Mouse (Mus musculus) lung, postnatal 14 days (tissue): ENCODE measurements at regions not wholly inside any gene's neighbourhood (a gene's known extent, or its start where the extent isn't known, plus 50 kb on each side); places are given as distances from the start of the nearest gene placed in this dataset.
A peak's percentile ranks its signal among the peaks of the same experiment; 100 is the strongest.

Experiments used
- DNase-seq: peaks from one replicate; pipeline ENCODE4 v3.0.0; 2021

- peak; percentile 35 for DNase-seq
Observed at GRCm38 (mm10) chrX:11728481-11728880, 400.9 kb downstream of the H2al1j start.

GRCm38 (mm10) chrX:11729992-11730391, 402.4 kb downstream of the H2al1j start:
- no peak for DNase-seq

GRCm38 (mm10) chrX:11732371-11732770, 404.7 kb downstream of the H2al1j start:
- DNase-seq: no peak

- no peak for DNase-seq
Observed at GRCm38 (mm10) chrX:11734505-11735435, 407.1 kb downstream of the H2al1j start.

- peak; percentile 64 for DNase-seq
Observed at GRCm38 (mm10) chrX:11735516-11736170, 408.0 kb downstream of the H2al1j start.

GRCm38 (mm10) chrX:11736481-11736880, 408.9 kb downstream of the H2al1j start:
- peak; percentile 40 for DNase-seq

GRCm38 (mm10) chrX:11739565-11739964, 411.9 kb downstream of the H2al1j start:
- DNase-seq: no peak

GRCm38 (mm10) chrX:11745911-11746310, 414.2 kb downstream of the Bcor start:
- DNase-seq: no peak

GRCm38 (mm10) chrX:11747386-11748121, 412.6 kb downstream of the Bcor start:
- no peak for DNase-seq

- DNase-seq: no peak
Observed at GRCm38 (mm10) chrX:11748278-11748677, 411.9 kb downstream of the Bcor start.

- DNase-seq: no peak
Observed at GRCm38 (mm10) chrX:11752513-11752912, 407.6 kb downstream of the Bcor start.

GRCm38 (mm10) chrX:11752973-11753590, 407.1 kb downstream of the Bcor start:
- DNase-seq: no peak

GRCm38 (mm10) chrX:11755046-11755445, 405.1 kb downstream of the Bcor start:
- no peak for DNase-seq

GRCm38 (mm10) chrX:11763351-11764082, 396.6 kb downstream of the Bcor start:
- DNase-seq: no peak

- no peak for DNase-seq
Observed at GRCm38 (mm10) chrX:11776236-11776899, 383.8 kb downstream of the Bcor start.

- peak; percentile 8 for DNase-seq
Observed at GRCm38 (mm10) chrX:11795010-11795409, 365.1 kb downstream of the Bcor start.

GRCm38 (mm10) chrX:11797870-11798269, 362.3 kb downstream of the Bcor start:
- DNase-seq: peak; percentile 20

- DNase-seq: peak; percentile 39
Observed at GRCm38 (mm10) chrX:11798326-11798725, 361.8 kb downstream of the Bcor start.

- DNase-seq: no peak
Observed at GRCm38 (mm10) chrX:11800400-11800941, 359.7 kb downstream of the Bcor start.

- DNase-seq: peak; percentile 12
Observed at GRCm38 (mm10) chrX:11801208-11801607, 358.9 kb downstream of the Bcor start.

- DNase-seq: no peak
Observed at GRCm38 (mm10) chrX:11801621-11802020, 358.5 kb downstream of the Bcor start.
